Mouse (Mus musculus) midbrain, embryonic 16.5 days (tissue): ENCODE data around the gene Fignl1. TPM values are rescaled to one million over a fixed set of nuclear protein-coding genes. Genes with fewer than 3 reads are reported as not detected.

ENCODE experiments used
- ATAC-seq: fragments of 200-750 bp; cut with Nextera tagmentation; 2 replicates; pipeline ENCODE4 v1.8.0; 2017; ENCODE audit warnings: moderate TSS enrichment
- H3K27ac ChIP-seq: fragments of 300-500 bp; sonication (generic); 2 replicates; pipeline ENCODE4 v1.5.1; 2014; ENCODE audit warnings: mild to moderate bottlenecking, low read length, mixed read lengths
- H3K27me3 ChIP-seq: fragments of 300-500 bp; sonication (generic); 2 replicates; pipeline ENCODE4 v1.6.1; 2014; ENCODE audit warnings: low read depth, low read length, mixed read lengths; ENCODE audit not compliant: control insufficient read depth, insufficient read depth
- H3K36me3 ChIP-seq: fragments of 300-500 bp; sonication (generic); 2 replicates; pipeline ENCODE4 v1.6.1; 2014; ENCODE audit warnings: mild to moderate bottlenecking, low read length, moderate library complexity, mixed read lengths; ENCODE audit not compliant: control insufficient read depth, insufficient read depth
- H3K4me1 ChIP-seq: fragments of 300-500 bp; sonication (generic); 2 replicates; pipeline ENCODE4 v1.6.1; 2014; ENCODE audit warnings: mild to moderate bottlenecking, low read length, mixed read lengths; ENCODE audit not compliant: control insufficient read depth, insufficient read depth
- H3K4me2 ChIP-seq: fragments of 300-500 bp; sonication (generic); 2 replicates; pipeline ENCODE4 v1.6.1; 2014; ENCODE audit warnings: mild to moderate bottlenecking, low read length, mixed read lengths
- H3K4me3 ChIP-seq: fragments of 300-500 bp; sonication (generic); 2 replicates; pipeline ENCODE4 v1.5.1; 2014; ENCODE audit warnings: low read depth, mild to moderate bottlenecking, low read length, moderate library complexity, mixed read lengths
- H3K9ac ChIP-seq: fragments of 300-500 bp; sonication (generic); 2 replicates; pipeline ENCODE4 v1.6.1; 2014; ENCODE audit warnings: low read depth, low read length, mixed read lengths
- H3K9me3 ChIP-seq: fragments of 300-500 bp; sonication (generic); replicated peaks from 2 replicates; pipeline ENCODE4 v1.6.1; 2014; ENCODE audit warnings: mild to moderate bottlenecking, low read length, mixed read lengths; ENCODE audit not compliant: control insufficient read depth, poor library complexity, severe bottlenecking
- WGBS: fragments of 180-500 bp; shearing (Covaris S2); extraction: QIAGEN DNeasy Blood & Tissue Kit; methylation state at CpG from one replicate; pipeline ENCODE4 v1.1.7; 2014; 5-methylcytosine and 5-hydroxymethylcytosine counted together
- polyA plus RNA-seq: library from polyadenylated mRNA; unstranded; fragments of >200 nt; fragmentation: Nextera tagmentation; extraction: Ambion mirVana; gene quantifications from 2 replicates; pipeline ENCODE4 v1.2.1, GENCODE M21; 2015

Gene Fignl1
- polyA plus RNA-seq = 7.1 and 8.7 TPM in 2 replicates

DNA sequence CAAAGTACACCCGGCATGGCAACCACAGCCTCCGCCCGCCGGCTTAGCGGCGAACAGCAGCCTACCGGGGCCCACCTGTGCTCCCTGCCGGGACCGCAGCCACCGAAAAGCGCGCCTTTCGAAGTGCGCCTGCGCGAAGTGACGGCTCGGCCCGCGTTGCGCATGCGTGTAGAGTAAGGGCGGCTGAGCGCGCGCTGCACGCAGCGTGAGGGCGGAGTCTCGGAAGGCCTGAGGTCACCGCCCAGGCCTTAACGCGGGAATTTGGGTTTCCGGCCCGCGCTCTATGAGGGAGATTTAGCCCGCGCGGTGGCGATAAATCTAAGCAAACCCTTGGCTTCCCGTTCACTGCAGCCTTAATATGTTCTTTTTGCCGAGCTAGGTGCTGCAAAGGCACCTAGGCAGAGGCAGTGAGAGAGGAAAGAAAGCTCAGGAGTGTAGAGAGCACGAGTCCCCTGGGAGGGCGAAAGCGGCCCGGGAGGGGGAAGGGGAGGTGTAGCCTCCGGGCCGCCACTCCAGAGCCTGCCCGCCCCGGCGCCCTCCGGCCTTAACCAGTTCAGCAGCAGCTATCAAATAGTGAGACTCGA lies at the start of gene Fignl1:
Gene Fignl1 (minus strand): TSS at position 143 of the 584 bp plus-strand sequence.
- Histone ChIP-seq H3K27me3 (no peaks in the 10 kb centered on the region), H3K27ac (peak within 1 kb of the TSS; percentile 94), H3K9ac (peak within 1 kb of the TSS; percentile 92), H3K36me3 (no peaks in the 10 kb centered on the region), H3K9me3 (no peaks in the 10 kb centered on the region), H3K4me1 (peaks cover 5% of the 10 kb centered on the region), H3K4me2 (peak within 1 kb of the TSS; percentile 90), H3K4me3 (peak within 1 kb of the TSS; percentile 79)
- ATAC-seq = peak; percentile 97
- WGBS = under 1% methylated on average over 52 of the region's 53 CpGs

DNA sequence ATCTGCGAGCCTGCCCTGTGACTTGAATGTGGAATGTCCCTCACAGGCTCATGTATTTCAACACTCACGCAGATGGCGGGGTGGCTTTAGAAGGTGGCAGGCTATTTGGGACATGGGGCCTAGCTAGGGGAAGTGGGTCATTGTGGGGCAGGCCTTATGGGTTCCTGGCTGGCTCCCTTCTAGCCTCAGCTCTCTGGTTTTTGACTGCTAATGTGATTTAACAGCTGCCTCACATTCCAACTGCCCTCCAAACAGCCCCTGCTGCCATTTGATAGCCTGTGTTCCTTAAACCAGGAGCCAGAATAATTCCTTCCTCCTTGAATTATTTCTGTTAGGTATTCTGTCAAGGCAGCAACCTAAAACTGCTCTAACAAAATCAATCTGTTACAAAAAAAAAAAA lies 48.2 kb upstream of the Fignl1 start:
- no peaks in the 10 kb centered on the region for H3K36me3 ChIP-seq
- peaks cover 10% of the 10 kb centered on the region; the same call in 1 of the 2 replicates for H3K4me1 ChIP-seq
- no peak overlapping the region for H3K4me3 ChIP-seq
- H3K4me2 ChIP-seq = no peak overlapping the region
- no peaks in the 10 kb centered on the region for H3K9me3 ChIP-seq
- H3K27ac ChIP-seq = no peak overlapping the region
- no peaks in the 10 kb centered on the region for H3K27me3 ChIP-seq
- 93% methylated on average over 3 of the region's 3 CpGs for WGBS
- H3K9ac ChIP-seq = no peak overlapping the region
- no peak for ATAC-seq

DNA sequence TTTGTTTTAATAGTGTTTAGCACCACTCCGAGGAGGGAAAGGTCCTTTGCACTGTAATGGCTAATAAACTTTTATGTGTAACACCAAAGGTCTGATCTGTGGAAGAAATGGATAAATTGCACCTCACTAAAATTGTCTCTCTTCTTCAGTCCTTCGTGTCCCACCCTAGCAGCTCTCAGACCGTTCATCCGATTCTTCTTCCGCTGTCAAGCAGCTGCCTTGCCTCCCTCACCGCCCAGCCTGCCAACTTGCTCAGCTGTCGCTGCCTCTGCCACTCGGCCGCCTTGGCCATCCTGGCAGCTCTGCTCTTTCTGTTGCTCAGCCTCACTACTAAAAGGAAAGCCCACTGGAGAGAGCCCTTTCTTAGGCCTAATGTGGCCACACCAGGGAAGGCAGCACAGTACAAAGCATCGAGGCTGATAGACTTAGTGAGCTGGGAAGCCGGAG lies 46.9 kb upstream of the Fignl1 start:
- 0 out of 2 replicates have a peak overlapping the region, but pooled peaks have one; percentile 3 for H3K9ac ChIP-seq
- ATAC-seq = peak; percentile 47; the same call in 1 of the 2 replicates
- 30% methylated on average over 11 of the region's 11 CpGs for WGBS

DNA sequence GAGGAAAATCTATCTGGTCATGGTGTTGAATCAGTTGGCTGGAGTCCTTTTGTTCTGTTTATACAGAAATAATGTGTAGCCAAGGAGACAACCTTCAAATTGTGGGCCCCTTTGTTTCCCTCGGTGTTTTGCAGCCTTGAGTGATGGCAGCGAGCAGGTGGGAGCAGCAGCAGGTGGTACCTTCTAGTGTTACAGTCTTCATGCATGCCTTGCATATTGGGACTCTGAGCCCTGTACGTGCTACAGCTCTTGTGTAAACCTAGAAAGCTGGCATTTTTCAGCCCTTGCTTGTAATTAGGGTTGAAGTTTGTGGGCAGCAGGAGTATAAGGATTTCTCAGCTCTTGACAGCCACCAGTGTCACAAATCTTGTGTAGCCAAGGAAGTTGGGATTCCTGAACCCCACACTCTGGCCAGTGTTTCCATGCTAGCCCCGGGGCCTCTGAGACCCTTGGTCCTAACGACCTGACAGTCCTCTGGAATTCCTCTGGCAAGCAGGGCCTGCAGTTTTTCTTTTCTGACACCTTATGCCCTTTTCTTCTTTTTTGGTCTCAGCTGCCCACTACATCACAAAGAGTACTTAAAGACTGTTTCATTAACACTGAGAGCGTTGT lies 46.4 kb upstream of the Fignl1 start:
- Histone ChIP-seq H3K9me3 (no peaks in the 10 kb centered on the region), H3K9ac (no peak overlapping the region), H3K4me3 (no peak overlapping the region), H3K27ac (peak overlapping the region; percentile 28; the same call in 1 of the 2 replicates), H3K4me2 (no peak overlapping the region), H3K27me3 (no peaks in the 10 kb centered on the region), H3K4me1 (peaks cover 18% of the 10 kb centered on the region), H3K36me3 (no peaks in the 10 kb centered on the region)
- WGBS = 22% methylated on average over 6 of the region's 6 CpGs
- ATAC-seq = peak; percentile 37; the same call in 1 of the 2 replicates

More for the DNA sequence above, 46.9 kb upstream of the Fignl1 start:
- Histone ChIP-seq H3K4me2 (no peak overlapping the region), H3K4me1 (peaks cover 13% of the 10 kb centered on the region), H3K27me3 (no peaks in the 10 kb centered on the region), H3K36me3 (no peaks in the 10 kb centered on the region), H3K4me3 (no peak overlapping the region), H3K9me3 (no peaks in the 10 kb centered on the region), H3K27ac (0 out of 2 replicates have a peak overlapping the region, but pooled peaks have one; percentile 29)

DNA sequence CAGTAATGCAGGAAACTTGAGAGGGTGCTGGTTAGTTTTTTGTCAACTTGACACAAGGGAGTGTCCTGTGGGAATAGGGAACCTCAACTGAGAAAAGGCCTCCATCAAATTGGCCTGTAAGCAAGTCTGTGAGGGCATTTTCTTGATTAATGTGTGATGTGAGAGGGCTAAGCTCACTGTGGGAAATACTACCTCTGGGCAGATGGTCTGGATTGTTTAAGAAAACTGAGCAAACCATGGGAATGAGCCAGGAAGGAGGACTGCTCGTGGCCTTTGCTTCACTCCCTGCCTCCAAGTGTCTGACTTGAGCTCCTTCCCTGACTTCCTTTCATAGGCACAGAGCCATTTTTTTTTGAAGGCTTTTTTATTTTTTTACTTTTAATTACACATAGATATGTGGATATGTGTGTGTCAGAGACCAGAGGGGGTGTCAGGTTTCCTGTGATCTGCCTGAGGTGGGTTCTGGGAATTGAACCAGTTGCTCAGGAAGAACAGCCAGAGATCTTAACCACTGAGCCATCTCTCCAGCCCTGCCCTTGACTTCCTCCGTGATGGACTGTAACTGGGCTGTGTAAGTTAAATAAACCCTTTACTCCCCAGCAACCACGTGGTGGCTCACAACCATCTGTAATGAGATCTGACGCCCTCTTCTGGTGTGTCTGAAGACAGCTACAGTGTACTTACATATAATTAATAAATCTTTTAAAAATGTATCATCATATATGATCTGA lies 45.1 kb upstream of the Fignl1 start:
- Histone ChIP-seq H3K4me1 (peaks cover 24% of the 10 kb centered on the region), H3K4me2 (no peak overlapping the region), H3K9ac (no peak overlapping the region), H3K36me3 (no peaks in the 10 kb centered on the region), H3K27ac (no peak overlapping the region), H3K4me3 (no peak overlapping the region), H3K9me3 (no peaks in the 10 kb centered on the region), H3K27me3 (no peaks in the 10 kb centered on the region)
- ATAC-seq = no peak
- WGBS = 66% methylated on average over 4 of the region's 4 CpGs

DNA sequence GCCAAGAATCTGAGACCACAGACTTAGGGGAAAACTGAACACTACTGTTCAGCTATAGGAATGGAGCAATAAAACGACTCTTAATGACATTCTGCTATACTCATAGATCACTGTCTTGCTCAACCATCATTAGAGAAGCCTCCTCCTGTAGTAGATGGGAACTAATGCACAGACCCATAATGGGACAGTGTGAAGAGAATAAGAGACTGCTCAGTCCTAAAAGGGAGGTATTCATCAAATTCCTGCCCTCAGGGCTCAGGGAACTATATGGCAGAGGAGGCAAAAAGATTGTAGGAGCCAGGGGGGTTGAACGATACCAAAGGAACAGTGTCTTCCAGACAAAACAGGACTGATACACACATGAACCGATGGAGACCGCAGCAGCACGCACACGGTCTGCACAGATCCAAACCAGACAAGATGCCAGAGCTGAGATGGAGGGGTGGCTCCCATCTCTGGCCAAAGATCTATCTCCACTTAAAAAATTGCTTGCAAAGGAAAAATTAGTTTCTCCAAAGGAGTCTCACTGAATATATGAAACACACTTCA lies 43.3 kb upstream of the Fignl1 start:
- Histone ChIP-seq H3K4me3 (no peak overlapping the region), H3K4me2 (no peak overlapping the region), H3K27me3 (no peaks in the 10 kb centered on the region), H3K9me3 (no peaks in the 10 kb centered on the region), H3K4me1 (peaks cover 24% of the 10 kb centered on the region), H3K36me3 (no peaks in the 10 kb centered on the region), H3K9ac (no peak overlapping the region), H3K27ac (peak overlapping the region; percentile 26; the same call in 1 of the 2 replicates)
- no peak for ATAC-seq
- WGBS = 80% methylated on average over 6 of the region's 6 CpGs

DNA sequence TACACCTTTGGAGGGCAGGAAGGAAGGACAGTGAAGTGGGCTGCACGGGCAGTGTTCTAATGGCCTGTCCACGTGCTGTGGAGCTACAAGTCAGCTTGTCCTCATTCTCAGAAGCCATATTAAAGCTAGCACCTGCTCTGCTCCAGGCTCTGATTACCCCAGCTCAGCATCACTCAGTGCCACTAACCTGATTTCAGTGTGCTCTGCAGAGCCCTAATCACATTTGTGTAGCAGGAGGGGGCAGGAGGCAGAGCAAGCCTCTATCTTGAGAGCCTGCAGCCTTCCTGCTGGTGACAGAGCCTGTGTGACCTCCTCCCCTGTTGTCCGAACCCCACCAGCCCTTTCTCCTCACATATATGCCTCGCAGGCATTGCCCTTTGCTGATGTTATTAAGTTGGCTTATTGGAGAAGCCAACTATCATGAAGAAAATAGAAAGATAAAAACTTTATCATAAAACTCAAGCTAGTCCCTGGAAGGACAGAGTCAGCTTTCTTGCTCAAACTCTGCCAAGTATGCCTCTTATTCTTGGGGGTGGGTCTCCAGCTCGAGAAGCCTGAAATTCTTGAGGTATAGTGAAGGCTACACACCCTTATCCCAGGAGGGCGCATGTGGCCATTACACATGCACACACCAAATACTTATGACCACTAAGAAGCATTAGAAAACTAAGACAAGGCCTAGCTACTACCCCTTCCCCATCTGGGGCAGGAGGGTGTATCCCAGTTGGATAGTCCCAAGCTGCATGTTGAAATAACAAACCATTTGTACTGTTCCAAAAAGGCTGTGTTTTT lies 41.9 kb upstream of the Fignl1 start:
- ATAC-seq = peak; percentile 51
- peaks cover 20% of the 10 kb centered on the region for H3K4me1 ChIP-seq
- no peaks in the 10 kb centered on the region for H3K27me3 ChIP-seq
- peak overlapping the region; percentile 23; the same call in 1 of the 2 replicates for H3K27ac ChIP-seq
- peak overlapping the region; percentile 11; the same call in 1 of the 2 replicates for H3K9ac ChIP-seq
- H3K9me3 ChIP-seq = no peaks in the 10 kb centered on the region
- 61% methylated on average over 6 of the region's 6 CpGs for WGBS
- no peaks in the 10 kb centered on the region for H3K36me3 ChIP-seq
- H3K4me3 ChIP-seq = no peak overlapping the region
- H3K4me2 ChIP-seq = no peak overlapping the region

DNA sequence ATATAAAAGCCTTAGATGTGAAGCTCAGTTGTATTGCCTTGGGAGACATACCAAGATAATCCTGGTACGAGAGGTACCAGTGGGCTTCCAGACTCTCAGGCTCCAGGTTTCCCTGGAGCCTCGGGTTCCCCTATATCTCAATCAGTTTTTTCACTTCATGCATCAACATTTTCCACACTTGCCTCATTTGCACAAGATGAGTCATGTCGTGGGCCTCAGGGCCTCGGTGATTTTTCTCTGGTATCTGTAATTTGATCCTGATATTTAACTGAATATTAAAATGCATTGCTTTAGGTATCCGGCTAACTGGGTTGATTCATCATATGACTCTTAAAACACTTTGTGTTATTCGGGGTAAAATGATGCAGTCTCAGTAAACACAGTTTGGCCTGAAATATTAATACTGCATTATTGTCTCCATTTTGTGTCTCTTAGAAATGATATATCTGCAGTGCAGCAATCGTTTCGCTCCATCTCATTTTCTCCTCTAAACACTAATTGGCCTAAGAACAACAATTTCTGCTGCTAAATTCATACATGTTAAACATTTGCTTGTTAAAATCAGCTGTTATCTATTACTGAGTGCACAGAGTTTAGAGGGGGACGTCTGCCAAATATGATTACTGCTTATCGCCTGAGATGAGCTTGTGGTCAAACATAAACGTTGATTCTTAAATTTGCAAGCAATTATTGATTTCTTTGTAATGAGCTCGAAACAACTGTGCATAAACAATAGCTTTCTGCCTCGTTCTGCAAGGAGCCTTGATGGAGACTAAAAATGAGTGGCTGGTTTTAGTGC lies 41.0 kb upstream of the Fignl1 start:
- H3K27ac ChIP-seq = peak overlapping the region; percentile 23; the same call in 1 of the 2 replicates

More for the DNA sequence above, 41.0 kb upstream of the Fignl1 start:
- Histone ChIP-seq H3K4me3 (no peak overlapping the region), H3K27me3 (no peaks in the 10 kb centered on the region), H3K36me3 (no peaks in the 10 kb centered on the region), H3K9ac (peak overlapping the region; percentile 11; the same call in 1 of the 2 replicates), H3K9me3 (no peaks in the 10 kb centered on the region), H3K4me1 (peaks cover 18% of the 10 kb centered on the region), H3K4me2 (no peak overlapping the region)
- no peak for ATAC-seq
- 63% methylated on average over 13 of the region's 13 CpGs for WGBS
